Comparison of ENCODE assay signal across 12 mouse cellular contexts in the genomic region with DNA sequence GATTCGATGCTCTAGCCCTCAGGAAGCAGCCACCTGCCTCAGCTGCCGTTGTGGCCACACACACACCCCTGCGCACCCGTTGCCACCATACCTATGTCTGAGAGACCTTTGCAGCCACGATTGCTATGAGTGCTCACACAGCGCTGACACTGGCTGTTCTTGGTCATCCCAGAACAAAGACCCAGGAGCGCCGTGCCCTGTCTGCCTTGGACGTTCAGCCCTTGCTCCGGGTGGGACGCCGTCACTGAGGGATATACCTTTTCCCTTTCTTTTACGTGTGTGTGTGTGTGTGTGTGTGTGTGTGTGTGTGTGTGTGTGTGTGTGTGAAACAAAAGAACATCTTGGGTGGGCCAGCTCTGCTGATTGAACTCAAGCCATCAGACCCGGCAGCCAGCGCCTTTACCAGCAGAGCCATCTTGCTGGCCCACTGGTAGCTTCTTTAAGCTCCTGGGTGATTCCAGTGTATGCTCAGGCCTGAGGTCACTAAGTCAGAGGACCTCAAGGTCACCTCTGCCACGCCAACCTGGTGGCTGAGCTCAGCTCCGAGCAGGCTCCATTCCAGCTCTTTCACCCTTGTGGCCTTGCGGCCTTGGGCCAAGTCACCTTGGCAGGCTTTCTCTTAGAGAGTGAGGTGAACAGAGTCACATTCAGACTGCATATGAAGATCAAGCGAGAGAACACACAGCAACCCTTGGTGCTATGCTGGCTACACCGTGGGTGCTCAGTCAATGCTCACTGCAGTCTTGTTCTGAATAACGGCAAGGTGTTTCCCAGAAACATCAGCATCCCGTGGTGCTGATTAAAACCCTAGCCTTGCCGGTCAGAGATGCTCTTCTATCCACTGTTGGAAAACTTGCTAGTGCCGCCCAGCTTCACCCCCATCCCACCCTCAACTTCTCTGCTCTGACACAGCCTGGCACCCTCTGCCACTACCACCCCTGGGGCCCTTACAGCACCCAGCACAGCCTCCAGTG. TPM values are rescaled to one million over a fixed set of nuclear protein-coding genes. Genes with fewer than 3 reads are reported as not detected.
DNase-seq lines count a peak whose midpoint lies in the region; ATAC-seq and TF ChIP-seq lines count a peak whose summit lies in the region.
"Had no signal": no experiment of that assay in that cellular context is flagged by ENCODE, and none has a peak within 500 bp of the region (broad histone marks: within the 10 kb centered on the region; RNA-seq: fewer than 3 reads in every experiment).

No protein-coding gene starts in this region.

- H3K27me3 ChIP-seq in forebrain, embryonic 10.5 days (ENCODE audit: poor library complexity, severe bottlenecking), result peaks cover 51% of the 10 kb centered on the region
- peaks cover 6% of the 10 kb centered on the region; the same call in 1 of the 2 replicates for H3K27me3 ChIP-seq in forebrain, postnatal 0 days (ENCODE audit: insufficient read depth, low read length)
- no peaks in the 10 kb centered on the region; the same call in 1 of the 2 replicates for H3K27me3 ChIP-seq in midbrain, embryonic 11.5 days (ENCODE audit: control insufficient read depth, insufficient read depth, low read length)
- no peaks in the 10 kb centered on the region for H3K27me3 ChIP-seq in midbrain, postnatal 0 days (ENCODE audit: insufficient read depth, low read length)
- H3K27me3 ChIP-seq: liver, embryonic 15.5 days had no signal

- 82% methylated on average over 24 of the region's 24 CpGs for WGBS in forebrain, embryonic 10.5 days
- WGBS in forebrain, postnatal 0 days, result 71% methylated on average over 24 of the region's 24 CpGs
- 84% methylated on average over 24 of the region's 24 CpGs for WGBS in midbrain, embryonic 11.5 days
- WGBS in midbrain, postnatal 0 days, result 79% methylated on average over 23 of the region's 24 CpGs

- H3K27ac ChIP-seq in forebrain, embryonic 10.5 days, result peak overlapping the region; percentile 75
- no peak overlapping the region for H3K27ac ChIP-seq in forebrain, postnatal 0 days (ENCODE audit: low read depth, low read length)
- no peak overlapping the region for H3K27ac ChIP-seq in midbrain, embryonic 11.5 days (ENCODE audit: low read depth, low read length)
- no peak overlapping the region for H3K27ac ChIP-seq in midbrain, postnatal 0 days (ENCODE audit: low read depth, low read length)
- H3K27ac ChIP-seq: liver, embryonic 15.5 days had no signal

- no peak overlapping the region for H3K9ac ChIP-seq in forebrain, postnatal 0 days
- H3K9ac ChIP-seq in midbrain, embryonic 11.5 days (ENCODE audit: low read length), result no peak overlapping the region
- no peak overlapping the region for H3K9ac ChIP-seq in midbrain, postnatal 0 days (replicated peaks; ENCODE audit: low read length, poor library complexity, severe bottlenecking)
- H3K9ac ChIP-seq: liver, embryonic 15.5 days had no signal

- peaks cover 74% of the 10 kb centered on the region for H3K4me1 ChIP-seq in forebrain, embryonic 10.5 days
- no peaks in the 10 kb centered on the region for H3K4me1 ChIP-seq in forebrain, postnatal 0 days (ENCODE audit: insufficient read depth)
- peaks cover 33% of the 10 kb centered on the region for H3K4me1 ChIP-seq in midbrain, embryonic 11.5 days (ENCODE audit: control insufficient read depth, insufficient read depth, low read length)
- H3K4me1 ChIP-seq in midbrain, postnatal 0 days (ENCODE audit: insufficient read depth, low read length), result 0 out of 2 replicates have a peak, but pooled peaks cover 7% of the 10 kb centered on the region
- H3K4me1 ChIP-seq: liver, embryonic 15.5 days had no signal

- no peak for DNase-seq in forebrain, embryonic 10.5 days (ENCODE audit: extremely low spot score, low spot score)
- DNase-seq in forebrain, postnatal 0 days, result no peak
- peak; percentile 75 for DNase-seq in midbrain, embryonic 11.5 days (ENCODE audit: low spot score, missing footprints)
- no peak for DNase-seq in midbrain, postnatal 0 days (ENCODE audit: low spot score)
- DNase-seq in heart, adult 9 months (ENCODE audit: low spot score in 2 of 2), result peak; percentile 25 to 69
- DNase-seq in kidney, postnatal 36 days, result peak; percentile 60 to 69
- DNase-seq in layer of hippocampus, postnatal 25 days (ENCODE audit: extremely low spot score in 1 of 2, low spot score in 1 of 2), result no peak
- no peak for DNase-seq in left cerebral cortex, postnatal 36 days (ENCODE audit: low spot score in 2 of 2)
- DNase-seq: lung, postnatal 4 days; right cerebral cortex, postnatal 25 days; thymus, postnatal 14 days had no signal

- intact Hi-C loops in left cerebral cortex, postnatal 36 days (cut with DNase I), result loop anchor here (5.0 kb wide), 2 partner anchors 145 to 150 kb away; no protein-coding TSS in a partner anchor

- no peak overlapping the region for H3K4me3 ChIP-seq in forebrain, embryonic 10.5 days
- no peak overlapping the region for H3K4me3 ChIP-seq in forebrain, postnatal 0 days (ENCODE audit: low read depth, low read length)
- H3K4me3 ChIP-seq in midbrain, embryonic 11.5 days (ENCODE audit: low read depth, low read length), result no peak overlapping the region
- H3K4me3 ChIP-seq in midbrain, postnatal 0 days (ENCODE audit: low read depth, low read length), result no peak overlapping the region
- H3K4me3 ChIP-seq: liver, embryonic 15.5 days had no signal

- no peak for ATAC-seq in forebrain, postnatal 0 days
- ATAC-seq in midbrain, embryonic 11.5 days (ENCODE audit: low FRiP score), result no peak
- ATAC-seq in midbrain, postnatal 0 days (ENCODE audit: low FRiP score), result no peak

- H3K36me3 ChIP-seq in forebrain, embryonic 10.5 days (replicated peaks), result no peaks in the 10 kb centered on the region
- H3K36me3 ChIP-seq in forebrain, postnatal 0 days (ENCODE audit: insufficient read depth), result no peaks in the 10 kb centered on the region
- no peaks in the 10 kb centered on the region for H3K36me3 ChIP-seq in midbrain, embryonic 11.5 days (ENCODE audit: control insufficient read depth, insufficient read depth, low read length)
- H3K36me3 ChIP-seq in midbrain, postnatal 0 days (ENCODE audit: insufficient read depth, low read length), result no peaks in the 10 kb centered on the region
- H3K36me3 ChIP-seq: liver, embryonic 15.5 days had no signal

- no peak for TF ChIP-seq CTCF in forebrain, postnatal 0 days (IDR thresholded peaks at IDR 0.05; ENCODE audit: low read depth)
- TF ChIP-seq CTCF in midbrain, postnatal 0 days (IDR thresholded peaks at IDR 0.05), result no peak

- no peak overlapping the region for H3K4me2 ChIP-seq in forebrain, postnatal 0 days (ENCODE audit: low read depth)
- no peak overlapping the region for H3K4me2 ChIP-seq in midbrain, embryonic 11.5 days
- no peak overlapping the region for H3K4me2 ChIP-seq in midbrain, postnatal 0 days (ENCODE audit: low read depth, low read length, poor library complexity, severe bottlenecking)
- H3K4me2 ChIP-seq: liver, embryonic 15.5 days had no signal

- no peaks in the 10 kb centered on the region for H3K9me3 ChIP-seq in forebrain, embryonic 10.5 days
- H3K9me3 ChIP-seq in forebrain, postnatal 0 days (ENCODE audit: low read length), result no peaks in the 10 kb centered on the region
- H3K9me3 ChIP-seq in midbrain, embryonic 11.5 days (ENCODE audit: control insufficient read depth, low read length), result no peaks in the 10 kb centered on the region
- no peaks in the 10 kb centered on the region for H3K9me3 ChIP-seq in midbrain, postnatal 0 days (ENCODE audit: low read length)
- H3K9me3 ChIP-seq: liver, embryonic 15.5 days had no signal

RNA-seq across cellular contexts. Expression of gene Mvk, which starts 18.3 kb away (rescaled TPM):
- polyA plus RNA-seq in forebrain, embryonic 10.5 days (2016; fragmentation: Nextera tagmentation; extraction: Ambion mirVana), result 55.5 and 62.0 TPM in 2 replicates
- total RNA-seq in forebrain, postnatal 0 days (2014; rRNA removed), result 99.3 and 112 TPM in 2 replicates
- 59.0 and 65.7 TPM in 2 replicates for polyA plus RNA-seq in forebrain, postnatal 0 days (2015; fragmentation: Nextera tagmentation; extraction: Ambion mirVana)
- 62.5 and 63.3 TPM in 2 replicates for polyA plus RNA-seq in midbrain, embryonic 11.5 days (2014; fragmentation: Nextera tagmentation; extraction: Ambion mirVana)
- 113 and 115 TPM in 2 replicates for total RNA-seq in midbrain, postnatal 0 days (2014; rRNA removed)
- 70.6 and 73.0 TPM in 2 replicates for polyA plus RNA-seq in midbrain, postnatal 0 days (2015; fragmentation: Nextera tagmentation; extraction: Ambion mirVana)
- 10 to 100 TPM; 33.6 to 36.7 TPM for total RNA-seq in layer of hippocampus, postnatal 25 days (2021)
- total RNA-seq in left cerebral cortex, postnatal 36 days (2021), result 10 to 100 TPM; 23.8 to 30.0 TPM

RNA-seq across cellular contexts. Expression of gene Mmab, which starts 18.5 kb away (rescaled TPM):
- polyA plus RNA-seq in forebrain, embryonic 10.5 days (2016; fragmentation: Nextera tagmentation; extraction: Ambion mirVana), result 31.0 and 32.4 TPM in 2 replicates
- total RNA-seq in forebrain, postnatal 0 days (2014; rRNA removed), result 26.2 and 26.8 TPM in 2 replicates
- 22.7 and 28.6 TPM in 2 replicates for polyA plus RNA-seq in forebrain, postnatal 0 days (2015; fragmentation: Nextera tagmentation; extraction: Ambion mirVana)
- 22.3 and 23.7 TPM in 2 replicates for polyA plus RNA-seq in midbrain, embryonic 11.5 days (2014; fragmentation: Nextera tagmentation; extraction: Ambion mirVana)
- total RNA-seq in midbrain, postnatal 0 days (2014; rRNA removed), result 28.8 and 39.9 TPM in 2 replicates
- 38.6 and 39.0 TPM in 2 replicates for polyA plus RNA-seq in midbrain, postnatal 0 days (2015; fragmentation: Nextera tagmentation; extraction: Ambion mirVana)
- 10 to 100 TPM; 17.3 to 19.9 TPM for total RNA-seq in layer of hippocampus, postnatal 25 days (2021)
- 10 to 100 TPM; 19.6 to 22.4 TPM for total RNA-seq in left cerebral cortex, postnatal 36 days (2021)

Comparison
In these comparisons a context has a peak if more than half of its experiments do, and no peak if none do; other contexts are left out.
1. DNase-seq: peak in midbrain, embryonic 11.5 days (single experiment), heart, adult 9 months (2 of 2) and kidney, postnatal 36 days (2 of 2); none in forebrain, embryonic 10.5 days (single experiment), forebrain, postnatal 0 days (single experiment), midbrain, postnatal 0 days (single experiment), layer of hippocampus, postnatal 25 days (0 of 2) and left cerebral cortex, postnatal 36 days (0 of 2).